Mouse (Mus musculus): ENCODE data around the gene Mid1. TPM values are rescaled to one million over a fixed set of nuclear protein-coding genes. Genes with fewer than 3 reads are reported as not detected.

The Mid1 gene
- 11.4 and 14.4 TPM in 2 replicates for polyA plus RNA-seq (2014; fragmentation: Nextera tagmentation; extraction: Ambion mirVana)

DNA sequence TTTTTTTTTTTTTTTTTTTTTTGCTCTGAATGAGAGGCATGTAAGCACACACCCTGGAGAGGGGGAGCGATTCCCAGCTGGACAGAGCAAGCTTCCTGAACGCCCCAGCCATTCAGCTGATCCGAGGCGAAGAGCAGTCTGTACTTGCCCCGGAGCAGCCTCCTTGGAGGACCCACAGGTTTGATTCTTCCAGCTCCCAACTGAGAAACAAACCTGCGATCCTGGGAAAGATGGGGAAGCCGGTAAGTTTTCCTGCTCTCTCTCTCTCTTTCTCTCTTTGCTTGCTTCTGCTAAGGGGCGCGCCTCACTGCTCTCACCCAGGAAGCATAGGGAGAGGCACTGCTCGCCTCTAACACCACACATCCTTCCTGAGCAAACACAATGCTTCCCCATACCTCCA is at the start of gene Mid1:
Mid1 (plus strand) TSS at position 69 of the 400 bp plus-strand sequence.
- Histone ChIP-seq H3K27ac (replicated peaks; ENCODE audit: low read depth, low read length) (no peak within 1 kb of the TSS), H3K9ac (replicated peaks; ENCODE audit: low read length) (no peak within 1 kb of the TSS; the same call in 1 of the 2 replicates), H3K4me2 (ENCODE audit: low read length) (peak within 1 kb of the TSS; percentile 47), H3K4me3 (replicated peaks; ENCODE audit: low read depth, low read length) (peak within 1 kb of the TSS; percentile 17; the same call in 1 of the 2 replicates), H3K36me3 (ENCODE audit: control insufficient read depth, insufficient read depth, low read length) (no peaks in the 10 kb centered on the region), H3K9me3 (ENCODE audit: control insufficient read depth, low read length) (no peaks in the 10 kb centered on the region), H3K4me1 (ENCODE audit: control insufficient read depth, insufficient read depth, low read length) (no peaks in the 10 kb centered on the region), H3K27me3 (ENCODE audit: control insufficient read depth, insufficient read depth, low read length) (peaks cover 6% of the 10 kb centered on the region; the same call in 1 of the 2 replicates)
- ATAC-seq (ENCODE audit: low FRiP score, low TSS enrichment) (no peak), DNase-seq (peak; percentile 7)
- WGBS: 25% methylated on average over 10 of the region's 10 CpGs

DNA sequence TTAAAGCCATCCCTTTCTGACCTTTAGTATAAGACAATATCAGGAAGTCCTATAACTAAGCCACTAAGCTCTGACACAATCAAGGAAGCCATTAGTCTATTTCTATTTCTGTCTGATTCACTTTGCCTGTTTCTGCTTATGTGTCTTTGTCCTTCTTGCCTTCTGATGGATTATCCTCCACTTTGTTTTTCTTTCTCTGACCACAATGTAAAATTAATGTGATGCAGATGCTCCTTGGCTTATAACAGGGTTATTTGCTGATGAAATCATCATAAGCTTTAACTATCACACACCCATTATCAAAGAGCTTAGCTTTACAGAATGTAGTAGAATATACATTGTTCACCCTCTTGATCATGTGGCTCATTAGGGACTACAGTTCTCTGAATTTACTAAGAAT is 11.9 kb upstream of the Mid1 start:
- no peaks in the 10 kb centered on the region for H3K36me3 ChIP-seq (ENCODE audit: control insufficient read depth, insufficient read depth, low read length)
- H3K4me2 ChIP-seq (ENCODE audit: low read length): no peak overlapping the region
- H3K27me3 ChIP-seq (ENCODE audit: control insufficient read depth, insufficient read depth, low read length): peaks cover 8% of the 10 kb centered on the region; the same call in 1 of the 2 replicates
- H3K9ac ChIP-seq (replicated peaks; ENCODE audit: low read length): no peak overlapping the region
- ATAC-seq (ENCODE audit: low FRiP score, low TSS enrichment) (no peak), DNase-seq (no peak)
- no peak overlapping the region for H3K27ac ChIP-seq (replicated peaks; ENCODE audit: low read depth, low read length)
- no peak overlapping the region for H3K4me3 ChIP-seq (replicated peaks; ENCODE audit: low read depth, low read length)
- no peaks in the 10 kb centered on the region for H3K4me1 ChIP-seq (ENCODE audit: control insufficient read depth, insufficient read depth, low read length)
- no peaks in the 10 kb centered on the region for H3K9me3 ChIP-seq (ENCODE audit: control insufficient read depth, low read length)

- no peak overlapping the region for H3K4me3 ChIP-seq (replicated peaks; ENCODE audit: low read depth, low read length)
- H3K27me3 ChIP-seq (ENCODE audit: control insufficient read depth, insufficient read depth, low read length): peaks cover 3% of the 10 kb centered on the region; the same call in 1 of the 2 replicates
- no peak for DNase-seq
- no peak overlapping the region for H3K27ac ChIP-seq (replicated peaks; ENCODE audit: low read depth, low read length)
- H3K9me3 ChIP-seq (ENCODE audit: control insufficient read depth, low read length): no peaks in the 10 kb centered on the region
- H3K9ac ChIP-seq (replicated peaks; ENCODE audit: low read length): no peak overlapping the region
- no peaks in the 10 kb centered on the region for H3K4me1 ChIP-seq (ENCODE audit: control insufficient read depth, insufficient read depth, low read length)
- ATAC-seq (ENCODE audit: low FRiP score, low TSS enrichment): no peak
- no peaks in the 10 kb centered on the region for H3K36me3 ChIP-seq (ENCODE audit: control insufficient read depth, insufficient read depth, low read length)
- WGBS: 70% methylated on average over 4 of the region's 4 CpGs
- H3K4me2 ChIP-seq (ENCODE audit: low read length): no peak overlapping the region
These were observed 8.7 kb upstream of the Mid1 start for GRCm38 (mm10) chrX:169676313-169676712.

DNA sequence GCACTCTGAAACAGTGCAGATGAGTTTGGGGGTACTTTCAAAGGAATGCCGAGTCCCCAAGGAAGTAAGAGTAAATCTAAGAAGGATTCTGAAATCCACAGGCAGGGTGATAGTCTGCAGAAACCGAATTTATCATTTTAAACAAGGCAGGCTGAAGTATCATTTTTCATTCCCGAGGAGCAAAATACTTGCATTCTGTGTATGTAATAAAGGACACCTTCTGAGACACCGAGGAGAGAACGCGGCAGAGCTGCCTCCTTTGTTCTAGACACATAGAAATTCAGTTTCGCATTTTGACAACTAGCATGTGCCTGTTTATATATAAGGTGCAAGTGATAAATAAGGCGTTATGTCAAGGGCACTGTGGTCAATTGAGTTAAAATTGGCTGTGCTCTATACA is 732 bp downstream of the Mid1 start:
- DNase-seq (no peak), ATAC-seq (ENCODE audit: low FRiP score, low TSS enrichment) (no peak)
- peak overlapping the region; percentile 47 for H3K4me2 ChIP-seq (ENCODE audit: low read length)
- WGBS: 38% methylated on average over 8 of the region's 8 CpGs
- no peaks in the 10 kb centered on the region for H3K36me3 ChIP-seq (ENCODE audit: control insufficient read depth, insufficient read depth, low read length)
- H3K9ac ChIP-seq (replicated peaks; ENCODE audit: low read length): no peak overlapping the region
- H3K27ac ChIP-seq (replicated peaks; ENCODE audit: low read depth, low read length): no peak overlapping the region
- H3K9me3 ChIP-seq (ENCODE audit: control insufficient read depth, low read length): no peaks in the 10 kb centered on the region
- no peak overlapping the region for H3K4me3 ChIP-seq (replicated peaks; ENCODE audit: low read depth, low read length)
- H3K27me3 ChIP-seq (ENCODE audit: control insufficient read depth, insufficient read depth, low read length): peaks cover 6% of the 10 kb centered on the region; the same call in 1 of the 2 replicates
- no peaks in the 10 kb centered on the region for H3K4me1 ChIP-seq (ENCODE audit: control insufficient read depth, insufficient read depth, low read length)

DNA sequence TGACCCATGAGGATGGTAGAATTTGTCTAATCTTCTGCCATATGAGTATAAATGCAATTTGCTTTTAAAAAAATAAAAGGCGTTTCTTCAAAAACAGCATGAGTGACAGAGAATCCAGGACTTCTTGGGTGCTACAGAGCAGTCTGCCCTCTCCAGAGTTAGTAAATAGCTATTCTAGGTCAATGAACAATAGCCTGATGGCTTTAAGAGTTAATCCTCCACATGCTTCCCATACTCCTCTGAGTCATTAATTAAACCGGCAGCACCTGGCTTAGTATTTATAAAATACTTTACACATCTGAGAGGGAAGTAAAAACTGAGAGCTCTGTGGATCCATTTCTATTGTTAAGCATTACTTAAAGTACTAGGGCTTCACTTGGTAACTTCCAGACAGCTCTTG is 6.2 kb downstream of the Mid1 start:
- ATAC-seq (ENCODE audit: low FRiP score, low TSS enrichment) (no peak), DNase-seq (no peak)
- H3K9ac ChIP-seq (replicated peaks; ENCODE audit: low read length): no peak overlapping the region
- H3K27ac ChIP-seq (replicated peaks; ENCODE audit: low read depth, low read length): no peak overlapping the region
- no peak overlapping the region for H3K4me2 ChIP-seq (ENCODE audit: low read length)
- no peak overlapping the region for H3K4me3 ChIP-seq (replicated peaks; ENCODE audit: low read depth, low read length)
- H3K27me3 ChIP-seq (ENCODE audit: control insufficient read depth, insufficient read depth, low read length): peaks cover 20% of the 10 kb centered on the region
- no peaks in the 10 kb centered on the region for H3K36me3 ChIP-seq (ENCODE audit: control insufficient read depth, insufficient read depth, low read length)
- no peaks in the 10 kb centered on the region for H3K4me1 ChIP-seq (ENCODE audit: control insufficient read depth, insufficient read depth, low read length)
- H3K9me3 ChIP-seq (ENCODE audit: control insufficient read depth, low read length): no peaks in the 10 kb centered on the region
- 51% methylated on average over 2 of the region's 2 CpGs for WGBS

GRCm38 (mm10) chrX:169691675-169692074 is 6.7 kb downstream of the Mid1 start:
- ATAC-seq (ENCODE audit: low FRiP score, low TSS enrichment): no peak
- no peak overlapping the region for H3K4me2 ChIP-seq (ENCODE audit: low read length)
- H3K4me1 ChIP-seq (ENCODE audit: control insufficient read depth, insufficient read depth, low read length): no peaks in the 10 kb centered on the region
- no peak overlapping the region for H3K27ac ChIP-seq (replicated peaks; ENCODE audit: low read depth, low read length)
- no peak for DNase-seq
- H3K4me3 ChIP-seq (replicated peaks; ENCODE audit: low read depth, low read length): no peak overlapping the region
- no peaks in the 10 kb centered on the region for H3K36me3 ChIP-seq (ENCODE audit: control insufficient read depth, insufficient read depth, low read length)
- no peaks in the 10 kb centered on the region for H3K9me3 ChIP-seq (ENCODE audit: control insufficient read depth, low read length)
- H3K27me3 ChIP-seq (ENCODE audit: control insufficient read depth, insufficient read depth, low read length): peaks cover 20% of the 10 kb centered on the region
- 73% methylated on average over 2 of the region's 2 CpGs for WGBS
- H3K9ac ChIP-seq (replicated peaks; ENCODE audit: low read length): no peak overlapping the region

DNA sequence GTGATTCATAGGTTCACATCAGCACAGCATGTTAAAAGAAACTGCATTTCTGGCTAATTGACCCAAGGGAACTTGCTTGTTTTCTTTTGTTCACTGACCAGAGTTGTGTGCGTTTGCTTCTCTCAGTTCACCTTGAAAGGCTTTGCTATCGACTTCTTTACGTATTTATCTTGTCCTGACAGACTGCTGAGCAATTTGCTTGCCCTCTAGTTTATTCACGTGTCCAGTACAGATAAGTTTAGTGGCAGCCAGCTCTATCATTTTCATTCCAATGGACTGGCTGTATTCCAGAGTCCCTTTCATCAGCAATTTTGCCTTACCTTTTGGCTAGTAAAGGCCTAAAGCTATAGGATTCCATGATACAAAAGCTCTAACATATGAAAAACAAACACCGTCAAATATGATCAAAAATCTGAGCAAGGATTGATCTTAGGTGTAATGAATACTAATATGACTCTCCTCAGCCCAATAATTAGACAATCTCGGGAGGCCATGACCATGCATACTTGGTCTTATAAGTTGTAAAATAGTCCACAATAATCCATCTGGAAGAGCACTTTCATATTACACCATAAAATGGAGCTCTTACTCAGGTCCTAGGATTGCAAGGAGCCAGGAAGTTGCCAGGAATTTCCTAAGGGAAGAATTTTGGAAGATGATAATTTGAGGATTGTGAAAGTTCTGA is 7.4 kb downstream of the Mid1 start:
- Histone ChIP-seq H3K27me3 (ENCODE audit: control insufficient read depth, insufficient read depth, low read length) (peaks cover 14% of the 10 kb centered on the region), H3K4me3 (replicated peaks; ENCODE audit: low read depth, low read length) (no peak overlapping the region), H3K36me3 (ENCODE audit: control insufficient read depth, insufficient read depth, low read length) (no peaks in the 10 kb centered on the region), H3K4me1 (ENCODE audit: control insufficient read depth, insufficient read depth, low read length) (no peaks in the 10 kb centered on the region), H3K27ac (replicated peaks; ENCODE audit: low read depth, low read length) (no peak overlapping the region), H3K4me2 (ENCODE audit: low read length) (no peak overlapping the region), H3K9ac (replicated peaks; ENCODE audit: low read length) (no peak overlapping the region), H3K9me3 (ENCODE audit: control insufficient read depth, low read length) (no peaks in the 10 kb centered on the region)
- ATAC-seq (ENCODE audit: low FRiP score, low TSS enrichment) (no peak), DNase-seq (no peak)
- 73% methylated on average over 6 of the region's 6 CpGs for WGBS

GRCm38 (mm10) chrX:169704016-169704602 is 19.1 kb downstream of the Mid1 start:
- H3K27me3 ChIP-seq (ENCODE audit: control insufficient read depth, insufficient read depth, low read length): peaks cover 16% of the 10 kb centered on the region
- ATAC-seq (ENCODE audit: low FRiP score, low TSS enrichment) (no peak), DNase-seq (no peak)

GRCm38 (mm10) chrX:169723511-169723910 is 38.5 kb downstream of the Mid1 start:
- H3K4me1 ChIP-seq (ENCODE audit: control insufficient read depth, insufficient read depth, low read length): no peaks in the 10 kb centered on the region
- H3K27me3 ChIP-seq (ENCODE audit: control insufficient read depth, insufficient read depth, low read length): peaks cover 4% of the 10 kb centered on the region
- H3K36me3 ChIP-seq (ENCODE audit: control insufficient read depth, insufficient read depth, low read length): no peaks in the 10 kb centered on the region
- DNase-seq: no peak
- H3K4me3 ChIP-seq (replicated peaks; ENCODE audit: low read depth, low read length): no peak overlapping the region
- 84% methylated on average over 1 of the region's 1 CpGs for WGBS
- H3K9me3 ChIP-seq (ENCODE audit: control insufficient read depth, low read length): no peaks in the 10 kb centered on the region
- ATAC-seq (ENCODE audit: low FRiP score, low TSS enrichment): no peak
- no peak overlapping the region for H3K4me2 ChIP-seq (ENCODE audit: low read length)
- no peak overlapping the region for H3K27ac ChIP-seq (replicated peaks; ENCODE audit: low read depth, low read length)
- no peak overlapping the region for H3K9ac ChIP-seq (replicated peaks; ENCODE audit: low read length)

More at GRCm38 (mm10) chrX:169704016-169704602, 19.1 kb downstream of the Mid1 start:
- Histone ChIP-seq H3K9me3 (ENCODE audit: control insufficient read depth, low read length) (no peaks in the 10 kb centered on the region), H3K27ac (replicated peaks; ENCODE audit: low read depth, low read length) (no peak overlapping the region), H3K4me2 (ENCODE audit: low read length) (no peak overlapping the region), H3K4me3 (replicated peaks; ENCODE audit: low read depth, low read length) (no peak overlapping the region), H3K4me1 (ENCODE audit: control insufficient read depth, insufficient read depth, low read length) (no peaks in the 10 kb centered on the region), H3K36me3 (ENCODE audit: control insufficient read depth, insufficient read depth, low read length) (no peaks in the 10 kb centered on the region), H3K9ac (replicated peaks; ENCODE audit: low read length) (no peak overlapping the region)
- whole genome bisulfite sequencing: 85% methylated on average over 2 of the region's 2 CpGs
